Mouse (Mus musculus): ENCODE measurements around the gene C1rb. TPM values are rescaled to one million over a fixed set of nuclear protein-coding genes. Genes with fewer than 3 reads are reported as not detected.
"Not testable (repeated sequence)": the region's sequence is repeated elsewhere in the genome, so short reads cannot be mapped to it uniquely, and the experiment has no call there.

The C1rb gene
- polyA plus RNA-seq, 1 experiment from 2014 or later, result not detected

GRCm38 (mm10) chr6:124586266-124586665 lies 16.2 kb downstream of the C1rb start:
- no peaks in the 10 kb centered on the region for H3K36me3 ChIP-seq (replicated peaks; ENCODE audit: control insufficient read depth, insufficient read depth)
- WGBS, result 75% methylated on average over 4 of the region's 4 CpGs
- H3K27ac ChIP-seq, result no peak overlapping the region
- no peaks in the 10 kb centered on the region for H3K4me1 ChIP-seq (replicated peaks; ENCODE audit: control insufficient read depth, insufficient read depth, low read length)
- H3K4me3 ChIP-seq (replicated peaks; ENCODE audit: low read length), result no peak overlapping the region
- no peaks in the 10 kb centered on the region for H3K9me3 ChIP-seq (ENCODE audit: control insufficient read depth, low read length)
- DNase-seq (ENCODE audit: low spot score) (no peak), ATAC-seq (ENCODE audit: low FRiP score) (no peak)
- no peaks in the 10 kb centered on the region for H3K27me3 ChIP-seq (ENCODE audit: control insufficient read depth, insufficient read depth, low read length)
- no peak overlapping the region for H3K9ac ChIP-seq
- H3K4me2 ChIP-seq (replicated peaks), result no peak overlapping the region

GRCm38 (mm10) chr6:124588771-124589170 lies 18.7 kb downstream of the C1rb start:
- Histone ChIP-seq H3K4me1 (replicated peaks; ENCODE audit: control insufficient read depth, insufficient read depth, low read length) (no peaks in the 10 kb centered on the region), H3K9ac (no peak overlapping the region), H3K4me2 (replicated peaks) (no peak overlapping the region), H3K36me3 (replicated peaks; ENCODE audit: control insufficient read depth, insufficient read depth) (no peaks in the 10 kb centered on the region), H3K27me3 (ENCODE audit: control insufficient read depth, insufficient read depth, low read length) (no peaks in the 10 kb centered on the region), H3K27ac (no peak overlapping the region), H3K9me3 (ENCODE audit: control insufficient read depth, low read length) (no peaks in the 10 kb centered on the region), H3K4me3 (replicated peaks; ENCODE audit: low read length) (no peak overlapping the region)
- ATAC-seq (ENCODE audit: low FRiP score) (no peak), DNase-seq (ENCODE audit: low spot score) (no peak)

GRCm38 (mm10) chr6:124592186-124592700 lies 22.1 kb downstream of the C1rb start:
- H3K4me2 ChIP-seq (replicated peaks), result no peak overlapping the region
- H3K4me3 ChIP-seq (replicated peaks; ENCODE audit: low read length), result no peak overlapping the region
- WGBS, result 86% methylated on average over 4 of the region's 4 CpGs
- DNase-seq (ENCODE audit: low spot score) (no peak), ATAC-seq (ENCODE audit: low FRiP score) (no peak)
- H3K36me3 ChIP-seq (replicated peaks; ENCODE audit: control insufficient read depth, insufficient read depth), result no peaks in the 10 kb centered on the region
- H3K27me3 ChIP-seq (ENCODE audit: control insufficient read depth, insufficient read depth, low read length), result no peaks in the 10 kb centered on the region
- no peak overlapping the region for H3K9ac ChIP-seq
- no peaks in the 10 kb centered on the region for H3K4me1 ChIP-seq (replicated peaks; ENCODE audit: control insufficient read depth, insufficient read depth, low read length)
- no peak overlapping the region for H3K27ac ChIP-seq
- no peaks in the 10 kb centered on the region for H3K9me3 ChIP-seq (ENCODE audit: control insufficient read depth, low read length)

- no peaks in the 10 kb centered on the region for H3K27me3 ChIP-seq (ENCODE audit: control insufficient read depth, insufficient read depth, low read length)
- no peak overlapping the region for H3K9ac ChIP-seq
- no peak overlapping the region for H3K27ac ChIP-seq
- H3K4me1 ChIP-seq (replicated peaks; ENCODE audit: control insufficient read depth, insufficient read depth, low read length), result no peaks in the 10 kb centered on the region
- DNase-seq (ENCODE audit: low spot score), result no peak
- H3K4me3 ChIP-seq (replicated peaks; ENCODE audit: low read length), result no peak overlapping the region
- no peak for ATAC-seq (ENCODE audit: low FRiP score)
- no peak overlapping the region for H3K4me2 ChIP-seq (replicated peaks)
- no peaks in the 10 kb centered on the region for H3K36me3 ChIP-seq (replicated peaks; ENCODE audit: control insufficient read depth, insufficient read depth)
- 88% methylated on average over 8 of the region's 8 CpGs for WGBS
- no peaks in the 10 kb centered on the region for H3K9me3 ChIP-seq (ENCODE audit: control insufficient read depth, low read length)
Observed at GRCm38 (mm10) chr6:124593121-124593520, 23.0 kb downstream of the C1rb start.

GRCm38 (mm10) chr6:124602031-124602430 lies 31.9 kb downstream of the C1rb start:
- Histone ChIP-seq H3K9ac (no peak overlapping the region), H3K27ac (no peak overlapping the region), H3K4me1 (replicated peaks; ENCODE audit: control insufficient read depth, insufficient read depth, low read length) (no peaks in the 10 kb centered on the region), H3K9me3 (ENCODE audit: control insufficient read depth, low read length) (0 out of 2 replicates have a peak, but pooled peaks cover 3% of the 10 kb centered on the region), H3K4me2 (replicated peaks) (no peak overlapping the region), H3K4me3 (replicated peaks; ENCODE audit: low read length) (no peak overlapping the region), H3K27me3 (ENCODE audit: control insufficient read depth, insufficient read depth, low read length) (no peaks in the 10 kb centered on the region), H3K36me3 (replicated peaks; ENCODE audit: control insufficient read depth, insufficient read depth) (no peaks in the 10 kb centered on the region)
- WGBS, result 90% methylated on average over 4 of the region's 4 CpGs
- ATAC-seq (ENCODE audit: low FRiP score) (no peak), DNase-seq (ENCODE audit: low spot score) (no peak)

GRCm38 (mm10) chr6:124625612-124626011 lies 55.5 kb downstream of the C1rb start:
- H3K9ac ChIP-seq, result no peak overlapping the region
- no peak overlapping the region for H3K4me2 ChIP-seq (replicated peaks)
- ATAC-seq (ENCODE audit: low FRiP score), result no peak
- no peaks in the 10 kb centered on the region for H3K27me3 ChIP-seq (ENCODE audit: control insufficient read depth, insufficient read depth, low read length)
- no peaks in the 10 kb centered on the region for H3K36me3 ChIP-seq (replicated peaks; ENCODE audit: control insufficient read depth, insufficient read depth)
- H3K4me3 ChIP-seq (replicated peaks; ENCODE audit: low read length), result no peak overlapping the region
- no peak overlapping the region for H3K27ac ChIP-seq
- no peaks in the 10 kb centered on the region for H3K4me1 ChIP-seq (replicated peaks; ENCODE audit: control insufficient read depth, insufficient read depth, low read length)
- WGBS, result 90% methylated on average over 13 of the region's 13 CpGs
- no peaks in the 10 kb centered on the region for H3K9me3 ChIP-seq (ENCODE audit: control insufficient read depth, low read length)
- no peak for DNase-seq (ENCODE audit: low spot score)

GRCm38 (mm10) chr6:124626184-124626583 lies 56.1 kb downstream of the C1rb start:
- H3K4me1 ChIP-seq (replicated peaks; ENCODE audit: control insufficient read depth, insufficient read depth, low read length); H3K36me3 ChIP-seq (replicated peaks; ENCODE audit: control insufficient read depth, insufficient read depth); H3K9ac ChIP-seq; ATAC-seq (ENCODE audit: low FRiP score); H3K4me2 ChIP-seq (replicated peaks); H3K4me3 ChIP-seq (replicated peaks; ENCODE audit: low read length); H3K9me3 ChIP-seq (ENCODE audit: control insufficient read depth, low read length); DNase-seq (ENCODE audit: low spot score); H3K27ac ChIP-seq; H3K27me3 ChIP-seq (ENCODE audit: control insufficient read depth, insufficient read depth, low read length): not testable (repeated sequence)
- WGBS, result 46% methylated on average over 1 of the region's 1 CpGs

- ATAC-seq (ENCODE audit: low FRiP score) (no peak), DNase-seq (ENCODE audit: low spot score) (no peak)
- Histone ChIP-seq H3K9me3 (ENCODE audit: control insufficient read depth, low read length) (no peaks in the 10 kb centered on the region), H3K9ac (no peak overlapping the region), H3K4me3 (replicated peaks; ENCODE audit: low read length) (no peak overlapping the region), H3K4me1 (replicated peaks; ENCODE audit: control insufficient read depth, insufficient read depth, low read length) (no peaks in the 10 kb centered on the region), H3K36me3 (replicated peaks; ENCODE audit: control insufficient read depth, insufficient read depth) (no peaks in the 10 kb centered on the region), H3K27ac (no peak overlapping the region), H3K27me3 (ENCODE audit: control insufficient read depth, insufficient read depth, low read length) (no peaks in the 10 kb centered on the region), H3K4me2 (replicated peaks) (no peak overlapping the region)
- 81% methylated on average over 4 of the region's 4 CpGs for WGBS
Observed at GRCm38 (mm10) chr6:124630763-124631162, 60.7 kb downstream of the C1rb start.

Measured in hindbrain, embryonic 14.5 days (tissue).